Mouse (Mus musculus): ENCODE data around the gene Ssbp2. TPM values are rescaled to one million over a fixed set of nuclear protein-coding genes. Genes with fewer than 3 reads are reported as not detected.

Ssbp2 gene
- total RNA-seq (2015), result 44.8 and 48.9 TPM in 2 replicates
- total RNA-seq (2017), result 30.6 and 34.8 TPM in 2 replicates

DNA sequence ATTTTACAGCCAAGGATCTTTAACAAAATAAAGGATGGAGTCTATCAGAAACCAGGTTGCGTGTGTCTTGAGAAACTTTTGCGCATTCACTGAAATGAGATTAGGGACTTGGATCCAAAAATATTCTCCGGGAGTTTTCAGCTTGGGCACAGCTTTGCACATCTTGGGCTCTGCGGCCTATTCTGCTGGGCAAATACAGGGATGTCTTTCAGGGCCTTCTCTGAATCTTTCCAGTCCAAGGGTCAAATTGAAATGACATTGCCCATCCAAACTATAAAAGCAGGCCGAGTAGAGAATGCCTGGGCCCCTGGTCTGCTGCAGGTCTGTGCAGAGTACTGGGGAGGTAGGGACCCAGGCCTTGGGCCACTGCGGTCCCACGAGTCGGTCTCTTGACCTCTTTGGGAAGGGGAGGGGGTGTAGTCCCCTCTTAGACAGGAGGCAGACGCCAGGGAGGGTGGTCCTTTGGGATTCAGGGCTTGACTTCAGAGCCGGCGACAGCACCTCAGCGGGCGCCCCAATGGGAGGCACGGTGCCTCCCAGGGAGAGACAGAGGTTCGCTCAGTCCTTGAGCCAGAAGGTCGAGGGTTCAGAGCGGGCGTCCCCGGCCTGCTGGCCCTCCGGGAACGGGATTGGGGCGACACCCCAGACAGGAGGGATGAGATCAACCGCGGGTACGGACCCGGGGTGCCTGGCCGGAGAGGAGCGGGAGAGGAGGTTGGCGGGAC is at the start of gene Ssbp2:
Gene Ssbp2, plus strand, starts transcription at position 388 of the 725 bp plus-strand sequence.
- peak; percentile 23 for ATAC-seq (ENCODE audit: poor library complexity, severe bottlenecking)

DNA sequence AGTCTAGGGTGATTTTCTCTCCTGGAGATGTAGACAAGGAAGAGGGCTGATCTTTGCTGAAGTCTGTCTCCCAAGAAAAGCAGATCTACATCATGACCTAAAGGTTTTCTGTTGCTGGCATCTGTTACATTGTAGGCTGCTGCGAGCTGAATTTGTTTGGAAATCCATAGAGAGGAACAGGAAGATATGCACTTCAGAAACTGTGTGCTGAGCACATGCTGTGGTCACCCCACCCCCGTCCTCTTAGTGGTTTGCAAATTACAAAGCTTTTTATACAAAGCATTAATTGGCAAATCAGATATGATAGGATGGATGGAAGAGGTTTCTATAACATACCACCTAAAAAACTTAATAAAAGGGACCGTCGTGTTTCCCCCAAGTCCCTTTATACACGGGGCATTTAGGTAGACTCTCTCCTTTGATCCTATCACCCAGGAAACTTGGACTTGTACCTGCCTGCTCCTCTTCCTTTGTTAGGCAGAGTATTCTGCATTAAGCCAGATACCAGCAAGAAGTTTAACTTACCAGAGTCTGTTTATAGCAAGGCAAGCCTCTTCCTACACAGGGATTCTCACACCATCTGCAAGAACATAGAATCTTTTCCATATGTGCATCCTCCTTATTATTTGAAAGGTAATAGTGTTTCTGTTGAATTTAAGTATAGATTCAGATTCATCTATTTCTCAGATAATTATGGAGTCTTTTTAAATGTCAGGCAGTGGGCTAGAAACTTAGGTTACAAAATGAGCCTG is 46.2 kb upstream of the Ssbp2 start:
- peak; percentile 71 for ATAC-seq (ENCODE audit: poor library complexity, severe bottlenecking)

DNA sequence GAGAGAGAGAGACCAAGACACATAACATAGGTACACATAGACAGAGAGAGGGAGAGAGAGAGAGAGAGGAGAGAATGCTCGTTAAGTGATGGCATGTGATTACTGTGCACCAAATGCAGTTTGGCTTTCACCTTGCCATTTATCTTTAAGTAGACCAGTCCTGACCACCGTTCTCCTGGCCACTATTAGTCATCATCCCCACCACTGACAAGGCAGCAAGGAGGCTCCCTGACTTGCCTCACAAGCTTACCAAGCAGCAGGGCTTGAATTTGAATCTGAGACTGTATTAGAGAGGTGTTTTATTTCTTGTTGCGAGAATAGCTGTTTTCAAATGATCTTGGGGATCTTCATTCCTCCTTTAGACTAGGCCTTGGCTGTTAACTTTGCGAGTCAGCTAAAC is 44.2 kb upstream of the Ssbp2 start:
- no peak for ATAC-seq (ENCODE audit: poor library complexity, severe bottlenecking)

DNA sequence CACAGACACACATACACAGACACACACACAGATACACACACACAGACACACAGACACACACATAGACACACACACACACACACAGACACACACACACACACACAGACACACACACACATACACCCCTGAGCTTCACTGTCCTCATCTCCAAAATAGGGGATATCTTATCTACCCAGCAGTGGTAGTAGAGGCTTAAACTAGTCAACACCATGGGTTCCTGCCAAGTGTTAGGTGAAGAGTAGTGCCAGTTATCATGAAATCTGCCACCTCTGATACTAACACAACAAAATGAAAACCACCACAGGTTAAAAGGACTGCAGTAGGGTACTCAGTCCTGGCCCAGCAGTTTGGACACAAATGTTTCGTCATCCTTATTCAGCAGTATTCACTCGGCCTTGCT is 43.4 kb upstream of the Ssbp2 start:
- no peak for ATAC-seq (ENCODE audit: poor library complexity, severe bottlenecking)

DNA sequence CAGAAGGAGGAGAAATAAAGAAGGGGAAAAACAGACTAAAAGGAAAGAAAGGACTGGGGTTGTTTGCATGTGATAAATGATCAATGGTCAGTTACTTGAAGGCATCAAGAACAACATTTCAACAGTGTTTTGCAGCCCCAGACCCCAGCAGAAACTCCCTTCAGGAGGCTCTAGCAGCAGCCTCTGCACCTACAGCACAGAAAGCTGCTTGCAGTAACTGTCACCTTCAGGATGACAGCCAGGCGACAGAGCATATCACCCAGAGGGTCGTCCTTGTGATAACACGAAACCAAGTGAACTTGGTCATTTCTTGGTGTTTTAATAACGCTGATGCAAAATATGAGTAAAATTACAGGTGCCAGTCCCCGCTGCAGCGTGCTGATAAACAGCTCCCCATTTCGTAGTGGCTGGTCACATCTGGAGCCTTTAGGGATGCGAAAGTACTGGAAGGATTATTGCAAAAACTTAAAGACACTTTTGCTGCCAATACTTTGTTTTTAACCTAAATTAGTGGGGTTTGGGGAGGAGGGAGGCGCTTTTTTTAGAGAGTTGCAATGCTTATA is 38.6 kb upstream of the Ssbp2 start:
- peak; percentile 78 for ATAC-seq (ENCODE audit: poor library complexity, severe bottlenecking)

DNA sequence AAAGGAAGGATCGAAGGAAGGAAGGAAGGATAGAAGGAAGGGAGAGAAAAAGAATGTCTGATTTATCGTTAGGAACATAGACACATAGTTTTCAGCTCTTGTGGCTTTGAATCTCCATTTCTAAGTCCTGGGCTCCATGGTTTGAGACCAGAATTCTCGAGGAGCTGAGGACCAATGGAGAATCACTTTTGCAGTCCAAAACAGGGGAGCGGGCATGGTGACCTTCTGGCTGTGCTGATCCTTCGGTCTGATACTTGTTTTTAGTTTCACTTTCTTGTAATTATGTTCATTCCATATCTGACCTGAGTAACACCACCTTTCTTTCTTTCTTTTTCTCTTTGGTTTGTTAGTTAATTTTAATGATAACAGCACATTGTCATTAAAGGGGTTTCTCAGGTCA is 29.2 kb upstream of the Ssbp2 start:
- ATAC-seq (ENCODE audit: poor library complexity, severe bottlenecking), result peak; percentile 43

DNA sequence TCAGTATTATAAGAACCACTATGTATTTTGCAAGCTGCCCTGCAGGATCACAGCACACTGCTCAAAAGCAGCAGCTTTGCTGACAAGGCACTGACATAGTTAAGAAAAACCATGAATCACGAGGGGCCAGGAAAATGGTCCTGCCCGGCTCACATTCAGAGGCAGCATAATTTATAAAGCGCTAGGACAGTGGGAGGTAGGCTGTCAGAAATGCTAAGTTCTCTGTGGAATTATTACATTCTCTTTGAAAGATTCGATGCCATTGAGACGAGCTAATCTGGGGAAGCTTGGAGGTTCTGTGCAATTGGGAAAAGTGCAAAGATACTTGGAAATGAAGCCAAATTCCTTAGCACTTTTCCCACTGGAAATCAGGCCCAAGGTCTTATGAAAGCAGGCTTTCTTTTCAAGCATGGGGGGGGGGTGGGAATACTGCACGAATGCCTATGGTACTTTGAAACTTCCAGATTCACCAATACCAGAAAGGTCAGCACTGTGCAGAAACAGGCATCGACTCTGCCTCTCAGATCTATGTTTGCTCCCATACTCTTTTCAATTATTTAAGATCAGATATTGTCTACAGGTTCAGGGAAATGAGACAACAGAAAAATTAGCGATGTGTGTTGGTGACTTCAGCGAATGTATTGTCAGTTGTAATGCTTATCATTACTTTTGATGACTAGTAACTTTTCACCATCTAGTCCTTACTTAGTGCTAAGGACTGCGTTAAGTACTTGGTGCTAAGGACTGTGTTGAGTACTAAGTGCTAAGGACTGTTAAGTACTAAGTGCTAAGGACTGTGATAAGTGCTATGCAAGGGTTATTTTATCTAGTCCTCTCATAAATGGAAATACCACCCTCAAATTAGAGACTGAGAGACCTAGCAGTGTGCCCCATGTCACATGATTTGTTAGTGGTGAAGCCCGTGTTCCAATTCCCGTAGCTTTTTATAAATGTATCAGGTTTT is 28.4 kb upstream of the Ssbp2 start:
- ATAC-seq (ENCODE audit: poor library complexity, severe bottlenecking), result no peak

DNA sequence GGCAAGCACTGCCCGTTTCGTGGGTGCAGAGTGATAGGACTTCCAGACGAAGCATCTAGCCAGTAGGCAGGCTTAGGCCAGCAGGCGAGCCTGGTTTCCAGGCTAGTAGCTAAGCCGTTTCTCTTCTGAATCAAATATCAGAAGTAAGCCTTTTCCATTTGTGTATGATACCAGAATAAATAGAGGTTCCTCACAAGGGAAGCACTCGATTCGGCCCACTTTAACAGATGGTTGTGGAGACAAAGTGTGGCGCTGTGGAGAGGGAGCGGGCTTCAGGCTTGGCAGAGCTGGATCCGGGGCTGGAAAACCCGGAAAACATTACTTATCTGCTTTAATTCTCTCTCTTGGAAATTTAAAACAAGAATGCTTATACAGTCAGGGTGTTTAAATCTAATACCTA is 27.1 kb upstream of the Ssbp2 start:
- no peak for ATAC-seq (ENCODE audit: poor library complexity, severe bottlenecking)

DNA sequence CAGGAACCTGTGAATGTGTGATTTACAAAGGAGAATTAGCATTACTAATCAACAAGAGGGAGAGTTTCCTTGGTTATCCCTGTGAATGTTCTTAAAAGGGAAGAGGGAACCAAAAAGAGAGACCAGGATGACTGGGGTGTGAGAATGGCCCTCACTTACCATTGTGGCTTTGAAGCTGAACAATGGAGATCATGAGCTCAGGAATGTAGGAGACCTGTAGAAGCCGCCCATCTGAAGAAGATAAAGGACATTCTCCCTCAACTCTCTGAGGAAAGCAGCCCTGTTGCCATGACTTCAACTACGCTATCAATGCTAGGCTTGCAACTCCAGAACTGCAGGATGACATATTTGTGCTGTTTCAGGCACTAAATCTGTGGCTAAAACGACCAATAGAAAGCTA is 22.2 kb upstream of the Ssbp2 start:
- ATAC-seq (ENCODE audit: poor library complexity, severe bottlenecking), result no peak

DNA sequence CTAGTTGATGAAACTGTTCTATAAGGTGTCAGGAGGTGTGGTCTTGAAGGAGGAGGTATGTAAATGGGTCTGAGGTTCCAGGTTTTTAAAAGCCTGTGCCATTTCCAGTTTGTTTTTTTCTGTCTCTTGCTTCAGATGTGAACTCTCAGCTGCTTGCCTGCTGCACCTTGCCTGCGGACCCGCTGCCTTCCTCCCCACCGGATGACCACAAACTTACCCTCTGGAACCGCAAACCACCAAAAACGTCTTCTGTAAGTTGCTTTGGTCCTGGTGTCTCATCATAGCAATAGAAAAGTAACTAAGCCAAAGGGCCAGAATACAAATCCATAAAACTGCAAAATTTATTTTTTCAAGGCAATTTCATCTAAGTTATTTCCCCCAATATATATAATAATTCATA is 18.6 kb upstream of the Ssbp2 start:
- no peak for ATAC-seq (ENCODE audit: poor library complexity, severe bottlenecking)

DNA sequence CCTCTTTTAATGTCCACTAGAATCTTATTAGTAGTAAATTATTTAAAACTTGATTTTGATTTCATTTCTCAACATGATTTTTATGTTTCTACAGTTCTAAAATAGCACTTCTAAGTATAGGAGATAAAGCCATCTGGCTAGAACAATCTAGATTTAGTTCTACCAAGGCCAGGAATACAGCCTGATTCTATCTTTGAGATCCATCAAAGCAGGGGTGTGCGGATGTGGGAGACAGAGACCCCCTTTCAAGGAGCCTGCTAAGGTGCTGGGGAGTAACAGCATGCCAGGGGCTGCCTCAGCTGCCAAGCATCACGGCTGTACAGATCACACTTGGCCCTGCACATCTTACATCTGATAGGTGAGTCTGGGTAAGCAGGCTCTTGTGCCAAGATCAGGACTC is 13.4 kb upstream of the Ssbp2 start:
- no peak for ATAC-seq (ENCODE audit: poor library complexity, severe bottlenecking)

DNA sequence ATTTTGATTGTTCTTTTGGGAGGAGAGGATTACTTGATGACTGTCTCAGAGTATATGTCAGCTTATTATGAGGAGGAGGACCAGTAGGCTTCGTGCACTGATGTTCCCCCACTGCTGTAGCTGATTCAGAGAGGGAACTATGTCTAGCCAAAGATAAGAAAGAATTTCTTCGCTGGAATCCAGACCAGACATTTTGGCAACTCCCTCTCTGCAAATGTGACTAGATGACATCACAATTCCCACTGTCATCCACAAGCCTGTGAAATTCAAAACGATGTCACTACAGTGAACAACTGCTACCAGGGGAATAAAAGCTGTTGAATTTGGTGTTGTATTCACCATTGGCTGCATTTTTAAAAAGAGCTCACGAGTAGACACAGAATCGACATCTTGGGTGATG is 11.1 kb upstream of the Ssbp2 start:
- ATAC-seq (ENCODE audit: poor library complexity, severe bottlenecking), result no peak

DNA sequence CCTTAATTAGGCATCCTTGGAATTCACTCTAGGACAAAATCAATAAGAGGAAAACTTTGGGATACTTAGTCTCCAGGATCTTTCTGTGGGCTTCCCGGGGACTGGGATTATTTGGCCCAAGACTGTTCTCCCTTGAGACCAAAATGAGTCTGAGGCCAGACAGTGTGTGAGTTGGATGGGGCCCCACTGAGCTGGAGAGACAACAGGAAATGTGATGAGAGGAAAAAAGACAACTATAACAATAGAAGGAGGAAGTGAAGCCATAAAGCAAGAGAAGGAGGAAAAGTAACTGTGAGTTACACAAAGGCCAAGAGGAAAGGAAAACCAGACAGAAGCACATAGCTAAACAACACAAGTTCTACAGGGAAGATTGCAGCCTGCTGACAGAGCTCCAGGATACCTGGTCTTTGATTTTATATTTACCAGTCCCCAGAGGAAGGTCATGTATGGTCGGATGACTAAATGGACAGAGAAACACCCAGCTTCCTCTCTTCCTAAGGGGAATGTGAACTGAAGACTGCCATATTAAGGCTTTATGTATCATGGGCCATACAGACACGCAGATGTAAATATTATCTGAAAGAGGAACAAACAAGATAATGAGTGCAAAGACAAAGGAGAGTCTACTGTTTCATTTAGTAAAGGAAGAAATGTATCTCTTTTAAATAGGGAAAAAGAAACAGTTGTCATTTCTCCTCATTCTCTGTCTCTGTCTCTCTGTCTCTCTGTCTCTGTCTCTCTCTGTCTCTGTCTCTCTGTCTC is 8.5 kb upstream of the Ssbp2 start:
- peak; percentile 45 for ATAC-seq (ENCODE audit: poor library complexity, severe bottlenecking)

DNA sequence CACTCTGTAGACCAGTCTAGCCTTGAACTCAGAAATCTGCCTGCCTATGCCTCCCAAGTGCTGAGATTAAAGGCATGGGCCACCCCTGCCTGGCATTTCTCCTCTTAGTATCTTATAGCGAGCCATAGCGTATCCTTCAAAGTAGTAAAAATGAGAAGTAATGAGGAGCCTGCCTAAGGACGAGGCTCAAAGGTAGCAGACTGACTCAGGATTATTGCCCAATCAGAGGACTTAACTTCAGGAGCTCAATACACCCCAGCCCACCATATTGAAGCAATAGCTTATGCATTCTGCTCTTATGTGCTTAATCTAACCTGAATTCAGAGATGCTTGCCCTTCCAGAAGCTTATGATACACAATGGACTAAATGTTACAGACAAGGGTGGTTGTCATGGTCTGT is 7.8 kb upstream of the Ssbp2 start:
- peak; percentile 68 for ATAC-seq (ENCODE audit: poor library complexity, severe bottlenecking)

DNA sequence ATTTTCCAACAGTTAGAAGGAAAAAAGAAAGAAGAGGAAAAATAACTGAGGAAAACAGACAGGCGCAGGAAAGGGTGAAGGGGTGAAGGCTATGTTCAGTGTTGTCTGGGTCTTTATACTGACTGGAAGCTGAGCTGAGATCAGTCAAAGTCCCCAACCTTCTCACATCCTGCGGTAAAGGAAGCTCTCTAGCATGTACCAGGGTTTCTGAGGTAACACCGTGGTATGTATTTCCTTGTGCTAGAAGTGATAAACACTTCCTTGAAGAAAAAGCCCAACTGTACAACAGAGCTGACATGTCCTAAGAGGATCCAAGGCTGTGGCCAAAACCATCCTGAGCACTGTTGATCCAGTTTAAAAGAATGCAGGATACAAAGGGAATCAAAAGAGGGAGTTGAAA is 6.8 kb upstream of the Ssbp2 start:
- no peak for ATAC-seq (ENCODE audit: poor library complexity, severe bottlenecking)

DNA sequence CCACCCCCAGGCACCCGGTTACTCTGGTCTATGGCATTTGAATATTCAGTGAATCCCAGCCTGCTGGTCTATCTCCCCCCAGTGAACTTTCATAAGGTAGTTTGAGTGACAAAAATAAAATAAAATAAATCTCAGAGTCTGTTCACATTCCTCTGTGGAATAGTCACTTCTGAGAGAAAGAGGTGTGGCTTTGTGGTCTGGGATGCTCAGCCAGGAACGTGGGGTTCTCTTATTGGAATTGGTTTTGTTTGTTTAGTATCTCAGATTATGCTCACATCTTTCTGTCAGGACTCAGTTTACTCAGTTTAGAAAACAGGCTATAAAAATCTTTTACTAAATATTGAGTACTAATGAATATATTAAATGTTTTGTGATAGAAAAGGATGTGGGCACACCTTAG is 4.0 kb upstream of the Ssbp2 start:
- ATAC-seq (ENCODE audit: poor library complexity, severe bottlenecking), result no peak

DNA sequence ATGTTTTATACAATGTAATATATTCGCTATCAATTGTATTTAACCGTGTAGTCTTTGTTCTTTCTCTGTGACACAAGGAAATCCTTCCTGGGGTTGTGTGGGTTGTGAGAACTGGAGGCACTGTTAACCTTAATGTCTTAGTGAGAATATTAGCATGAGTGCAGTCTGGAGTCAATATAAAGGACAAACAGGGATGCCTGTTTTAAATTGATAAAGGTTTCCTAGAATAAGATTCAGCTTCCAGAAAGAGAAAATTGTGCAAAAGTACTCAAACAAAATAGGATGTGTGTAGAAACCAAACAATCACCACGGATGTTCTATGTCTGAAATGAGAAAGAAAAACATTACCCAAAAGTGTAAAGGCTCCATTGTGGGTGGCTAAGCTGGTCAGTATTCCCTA is 3.3 kb upstream of the Ssbp2 start:
- no peak for ATAC-seq (ENCODE audit: poor library complexity, severe bottlenecking)

DNA sequence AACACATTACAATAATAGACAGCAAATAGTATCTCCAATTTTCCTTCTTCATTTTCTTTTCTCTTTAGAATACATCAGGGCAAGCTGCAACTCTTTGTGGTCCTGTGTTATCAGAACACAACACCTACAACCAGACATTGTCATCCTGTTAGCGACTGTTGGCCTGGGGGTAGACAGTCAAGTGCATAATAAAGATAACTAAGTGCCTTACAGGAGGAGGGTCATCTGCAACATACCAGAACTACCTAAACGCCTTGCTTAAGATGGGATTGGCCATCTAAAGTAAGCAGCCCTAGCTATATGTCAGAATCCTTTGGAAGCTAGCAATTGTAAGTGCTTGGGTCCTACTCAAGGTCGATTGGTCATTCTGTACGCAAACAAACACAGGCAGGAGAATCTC is 2.1 kb upstream of the Ssbp2 start:
- no peak for ATAC-seq (ENCODE audit: poor library complexity, severe bottlenecking)

DNA sequence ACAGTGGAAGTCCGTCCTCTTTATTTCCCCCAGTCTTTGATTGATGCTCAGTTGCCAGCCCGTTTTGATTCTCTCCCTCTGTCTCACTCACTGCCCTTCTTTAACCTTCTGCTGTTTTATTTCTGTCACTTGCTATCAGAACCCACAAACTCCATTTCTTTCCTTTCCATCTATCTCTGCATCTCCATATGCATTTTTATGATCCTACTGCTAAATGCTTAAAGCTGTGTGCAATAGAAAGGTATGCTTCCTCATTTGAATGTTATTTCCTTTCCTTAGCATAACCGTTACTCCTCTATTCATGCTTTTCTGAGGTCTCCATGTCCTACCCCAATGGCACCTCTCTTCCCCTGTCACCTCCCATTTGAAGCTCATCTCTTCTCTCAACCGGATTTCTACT is 594 bp upstream of the Ssbp2 start:
- ATAC-seq (ENCODE audit: poor library complexity, severe bottlenecking), result no peak

DNA sequence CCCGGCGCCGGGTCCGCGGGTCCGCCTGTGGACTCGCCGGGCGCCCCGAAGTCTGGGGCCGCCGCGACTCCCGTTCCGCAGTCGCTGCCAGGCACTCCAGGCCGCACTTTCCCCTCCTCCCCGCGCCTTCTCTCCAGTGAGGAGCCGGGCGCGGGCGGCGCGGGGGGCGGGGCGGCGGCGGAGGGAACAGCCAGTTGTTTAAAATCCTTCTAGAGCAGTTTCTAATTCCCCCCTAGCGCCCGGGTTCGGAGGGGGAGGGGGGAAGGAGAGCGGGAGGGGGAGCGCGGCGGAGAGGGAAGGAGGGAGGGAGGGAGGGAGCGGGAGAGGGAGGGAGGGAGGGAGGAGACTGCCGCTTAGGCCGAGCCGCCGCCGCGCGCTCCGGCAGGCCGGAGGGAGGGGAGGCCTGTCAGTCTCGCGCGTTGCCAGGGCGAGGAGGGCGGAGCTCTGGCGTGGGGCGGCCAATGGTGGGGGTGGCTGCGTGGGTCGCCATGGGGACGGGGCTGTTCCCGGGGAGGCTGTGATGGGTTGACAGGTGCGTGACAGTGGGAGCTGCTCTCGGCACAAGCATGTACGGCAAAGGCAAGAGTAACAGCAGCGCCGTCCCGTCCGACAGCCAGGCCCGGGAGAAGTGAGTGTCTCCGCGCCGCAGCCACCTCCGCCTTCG is 670 bp downstream of the Ssbp2 start:
- ATAC-seq (ENCODE audit: poor library complexity, severe bottlenecking), result peak; percentile 88
